Mouse (Mus musculus): ENCODE data around the gene Sms. TPM values are rescaled to one million over a fixed set of nuclear protein-coding genes. Genes with fewer than 3 reads are reported as not detected.

Gene Sms
- polyA plus RNA-seq, 1 experiment from 2014 or later = 18.3 TPM

GRCm38 (mm10) chrX:157481860-157482259, 10.2 kb downstream of the Sms start:
- no peak overlapping the region for H3K27ac ChIP-seq (ENCODE audit: low read depth)
- WGBS (ENCODE audit: insufficient replicate concordance) = 79% methylated on average over 2 of the region's 2 CpGs
- H3K9ac ChIP-seq (replicated peaks) = no peak overlapping the region
- no peaks in the 10 kb centered on the region for H3K9me3 ChIP-seq (ENCODE audit: low read length)
- no peaks in the 10 kb centered on the region for H3K36me3 ChIP-seq (replicated peaks; ENCODE audit: insufficient read depth, low read length)
- H3K4me3 ChIP-seq (ENCODE audit: low read depth, low read length) = no peak overlapping the region
- no peak overlapping the region for H3K4me2 ChIP-seq (ENCODE audit: low read depth, low read length)
- TF ChIP-seq CTCF (IDR thresholded peaks at IDR 0.05; ENCODE audit: low read depth) (no peak), EP300 (IDR thresholded peaks at IDR 0.05; ENCODE audit: low read depth) (no peak)
- H3K27me3 ChIP-seq (ENCODE audit: insufficient read depth, low read length) = no peaks in the 10 kb centered on the region
- ATAC-seq (no peak), DNase-seq (no peak)
- H3K4me1 ChIP-seq (ENCODE audit: insufficient read depth) = no peaks in the 10 kb centered on the region

DNA sequence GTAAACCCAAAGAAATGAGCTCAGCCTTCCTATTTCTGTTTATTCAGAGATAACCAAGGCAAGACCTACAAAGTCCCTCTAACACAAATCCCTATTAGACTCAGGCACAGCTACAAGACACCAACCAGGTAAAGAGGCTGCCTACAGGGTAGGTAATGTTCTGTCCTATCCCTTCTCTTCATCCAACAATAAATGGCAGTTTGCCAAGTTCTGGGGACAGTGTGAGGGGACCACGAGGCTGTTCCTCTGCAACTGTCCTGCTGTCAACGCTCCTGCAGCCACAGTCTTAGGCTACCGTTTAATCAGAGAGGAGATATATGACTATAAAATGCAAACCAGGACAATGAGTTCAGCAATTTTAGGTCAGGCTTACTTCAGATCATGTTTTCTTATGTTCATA, 14.8 kb downstream of the Sms start:
- no peak overlapping the region for H3K4me2 ChIP-seq (ENCODE audit: low read depth, low read length)
- WGBS (ENCODE audit: insufficient replicate concordance) = 58% methylated on average over 3 of the region's 3 CpGs
- ATAC-seq = no peak

DNA sequence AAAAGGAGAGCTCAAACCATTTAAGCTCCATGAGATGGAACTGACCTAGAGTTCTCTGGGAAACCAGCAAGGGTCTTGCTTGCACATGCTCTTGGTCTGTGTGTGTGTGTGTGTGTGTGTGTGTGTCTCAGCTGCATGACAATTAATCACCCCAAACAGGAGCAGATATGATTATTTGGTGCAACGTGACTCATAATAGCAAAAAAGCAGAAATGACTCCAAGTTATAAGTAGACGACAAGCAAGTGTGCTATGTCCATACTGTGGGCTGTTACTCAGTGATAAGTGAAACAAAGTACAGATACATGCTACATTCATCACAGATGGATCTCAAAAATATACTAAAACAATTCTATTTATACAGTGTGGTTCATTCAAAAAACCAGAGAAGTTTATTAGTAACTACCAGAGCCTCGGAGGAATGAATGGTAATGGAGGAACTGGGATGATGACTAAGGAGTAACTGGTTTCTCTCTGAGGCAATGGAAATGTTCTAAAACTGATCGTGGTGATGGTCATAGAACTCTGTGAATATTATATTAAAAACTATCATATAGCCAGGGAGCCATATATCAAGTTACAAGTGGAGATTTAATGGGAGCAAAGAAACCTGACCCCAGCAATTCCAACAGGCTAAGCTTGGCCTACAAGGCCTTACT, 15.8 kb downstream of the Sms start:
- ATAC-seq (no peak), DNase-seq (no peak)
- Histone ChIP-seq H3K4me3 (ENCODE audit: low read depth, low read length) (no peak overlapping the region), H3K4me2 (ENCODE audit: low read depth, low read length) (no peak overlapping the region), H3K27me3 (ENCODE audit: insufficient read depth, low read length) (no peaks in the 10 kb centered on the region), H3K9ac (replicated peaks) (no peak overlapping the region), H3K27ac (ENCODE audit: low read depth) (no peak overlapping the region), H3K9me3 (ENCODE audit: low read length) (no peaks in the 10 kb centered on the region), H3K36me3 (replicated peaks; ENCODE audit: insufficient read depth, low read length) (no peaks in the 10 kb centered on the region), H3K4me1 (ENCODE audit: insufficient read depth) (no peaks in the 10 kb centered on the region)
- TF ChIP-seq EP300 (IDR thresholded peaks at IDR 0.05; ENCODE audit: low read depth) = no peak
- TF ChIP-seq CTCF (IDR thresholded peaks at IDR 0.05; ENCODE audit: low read depth) = no peak
- 55% methylated on average over 4 of the region's 4 CpGs for WGBS (ENCODE audit: insufficient replicate concordance)

More for the DNA sequence above, 14.8 kb downstream of the Sms start:
- no peak overlapping the region for H3K4me3 ChIP-seq (ENCODE audit: low read depth, low read length)
- no peak overlapping the region for H3K27ac ChIP-seq (ENCODE audit: low read depth)
- H3K9me3 ChIP-seq (ENCODE audit: low read length) = no peaks in the 10 kb centered on the region
- DNase-seq = no peak
- H3K36me3 ChIP-seq (replicated peaks; ENCODE audit: insufficient read depth, low read length) = no peaks in the 10 kb centered on the region
- H3K9ac ChIP-seq (replicated peaks) = no peak overlapping the region
- H3K27me3 ChIP-seq (ENCODE audit: insufficient read depth, low read length) = no peaks in the 10 kb centered on the region
- TF ChIP-seq EP300 (IDR thresholded peaks at IDR 0.05; ENCODE audit: low read depth) = no peak
- TF ChIP-seq CTCF (IDR thresholded peaks at IDR 0.05; ENCODE audit: low read depth) = no peak
- no peaks in the 10 kb centered on the region for H3K4me1 ChIP-seq (ENCODE audit: insufficient read depth)

DNA sequence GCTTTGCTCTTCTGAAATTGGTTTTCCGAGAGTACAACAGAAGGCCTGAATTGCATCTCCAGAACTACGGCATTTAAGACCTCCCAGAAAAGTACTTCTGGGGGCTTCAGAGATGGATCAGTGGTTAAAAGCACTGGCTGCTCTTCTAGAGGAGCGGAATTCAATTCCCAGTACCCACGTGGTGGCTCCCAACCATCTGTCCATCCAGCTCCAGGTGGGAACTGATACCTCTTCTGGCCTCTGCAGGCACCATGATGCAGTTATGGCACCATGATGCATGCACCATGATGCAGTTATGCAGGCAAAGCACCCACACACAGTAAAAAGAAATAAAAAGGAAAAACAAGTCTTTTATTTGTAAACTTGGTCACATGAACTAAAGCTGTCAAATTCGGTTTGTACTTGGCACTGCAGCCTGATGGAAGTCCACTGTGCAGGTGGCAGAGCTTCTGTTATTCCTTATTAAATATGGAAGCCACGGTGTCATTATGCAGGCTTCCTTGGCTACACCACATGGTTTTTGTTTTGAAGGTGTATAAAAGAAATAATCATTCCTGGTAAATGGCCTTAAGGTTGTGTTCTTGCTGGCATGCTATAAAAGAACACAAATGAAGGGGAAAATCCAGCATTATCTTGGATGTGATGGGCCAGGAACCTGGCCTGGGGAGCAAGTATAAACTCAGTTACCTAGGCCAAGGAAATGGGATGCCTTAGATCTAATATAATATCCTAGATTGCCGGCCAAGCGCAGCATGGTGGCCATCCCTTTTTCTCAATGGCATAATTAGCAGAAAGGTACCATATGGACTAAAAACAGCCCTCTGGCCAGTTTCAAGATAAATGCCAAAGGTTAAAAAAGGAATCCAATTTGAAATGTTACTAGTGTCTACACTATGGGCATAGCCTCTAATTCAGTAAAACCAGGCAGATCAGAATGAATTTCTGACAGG, 20.1 kb downstream of the Sms start:
- DNase-seq (no peak), ATAC-seq (no peak)
- Histone ChIP-seq H3K9ac (replicated peaks) (no peak overlapping the region), H3K4me1 (ENCODE audit: insufficient read depth) (no peaks in the 10 kb centered on the region), H3K36me3 (replicated peaks; ENCODE audit: insufficient read depth, low read length) (no peaks in the 10 kb centered on the region), H3K4me3 (ENCODE audit: low read depth, low read length) (no peak overlapping the region), H3K27me3 (ENCODE audit: insufficient read depth, low read length) (no peaks in the 10 kb centered on the region), H3K27ac (ENCODE audit: low read depth) (no peak overlapping the region), H3K9me3 (ENCODE audit: low read length) (no peaks in the 10 kb centered on the region), H3K4me2 (ENCODE audit: low read depth, low read length) (no peak overlapping the region)
- 75% methylated on average over 8 of the region's 8 CpGs for WGBS (ENCODE audit: insufficient replicate concordance)
- TF ChIP-seq CTCF (IDR thresholded peaks at IDR 0.05; ENCODE audit: low read depth) (no peak), EP300 (IDR thresholded peaks at IDR 0.05; ENCODE audit: low read depth) (no peak)

- ATAC-seq = no peak
- WGBS (ENCODE audit: insufficient replicate concordance) = 75% methylated on average over 3 of the region's 3 CpGs
- no peaks in the 10 kb centered on the region for H3K9me3 ChIP-seq (ENCODE audit: low read length)
- H3K4me1 ChIP-seq (ENCODE audit: insufficient read depth) = no peaks in the 10 kb centered on the region
- TF ChIP-seq EP300 (IDR thresholded peaks at IDR 0.05; ENCODE audit: low read depth) = no peak
- TF ChIP-seq CTCF (IDR thresholded peaks at IDR 0.05; ENCODE audit: low read depth) = no peak
- no peaks in the 10 kb centered on the region for H3K27me3 ChIP-seq (ENCODE audit: insufficient read depth, low read length)
- H3K9ac ChIP-seq (replicated peaks) = no peak overlapping the region
- no peak overlapping the region for H3K27ac ChIP-seq (ENCODE audit: low read depth)
- no peak overlapping the region for H3K4me2 ChIP-seq (ENCODE audit: low read depth, low read length)
- H3K4me3 ChIP-seq (ENCODE audit: low read depth, low read length) = no peak overlapping the region
- no peak for DNase-seq
- no peaks in the 10 kb centered on the region for H3K36me3 ChIP-seq (replicated peaks; ENCODE audit: insufficient read depth, low read length)
These were observed 23.3 kb downstream of the Sms start for GRCm38 (mm10) chrX:157468795-157469194.

DNA sequence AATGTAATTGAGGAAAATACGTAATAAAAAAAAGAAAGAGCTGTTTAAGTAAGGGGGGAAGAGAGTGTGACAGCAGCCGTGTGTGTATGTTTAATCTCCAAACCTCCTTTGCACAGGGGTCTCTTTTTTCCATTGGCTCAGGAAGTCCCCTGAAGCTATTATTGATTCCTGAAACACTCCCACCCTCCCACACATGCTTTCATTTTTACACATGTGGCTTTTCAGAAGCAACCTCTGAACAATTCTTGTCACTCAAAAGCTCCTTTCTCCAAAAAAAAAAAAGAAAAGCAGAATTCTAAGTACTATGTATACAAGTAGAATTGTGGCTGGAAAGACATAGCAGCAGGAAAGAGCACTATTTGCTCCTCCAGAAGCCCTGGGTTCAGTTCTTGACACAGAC, 24.0 kb downstream of the Sms start:
- TF ChIP-seq EP300 (IDR thresholded peaks at IDR 0.05; ENCODE audit: low read depth) (no peak), CTCF (IDR thresholded peaks at IDR 0.05; ENCODE audit: low read depth) (no peak)
- Histone ChIP-seq H3K9ac (replicated peaks) (no peak overlapping the region), H3K4me3 (ENCODE audit: low read depth, low read length) (no peak overlapping the region), H3K4me2 (ENCODE audit: low read depth, low read length) (no peak overlapping the region), H3K36me3 (replicated peaks; ENCODE audit: insufficient read depth, low read length) (no peaks in the 10 kb centered on the region), H3K27ac (ENCODE audit: low read depth) (no peak overlapping the region), H3K27me3 (ENCODE audit: insufficient read depth, low read length) (no peaks in the 10 kb centered on the region), H3K4me1 (ENCODE audit: insufficient read depth) (no peaks in the 10 kb centered on the region), H3K9me3 (ENCODE audit: low read length) (no peaks in the 10 kb centered on the region)
- WGBS (ENCODE audit: insufficient replicate concordance) = 67% methylated on average over 2 of the region's 2 CpGs
- ATAC-seq = no peak
- no peak for DNase-seq
